Mouse (Mus musculus) C2C12 (cell line): ENCODE results near the gene Tmem198.

Experiments used
- CEBPB ChIP-seq: IDR thresholded peaks from one replicate; pipeline ENCODE4 v1.6.1; 2011; ENCODE audit warnings: low read depth, mild to moderate bottlenecking, control low read depth, moderate library complexity
- CTCF ChIP-seq: IDR thresholded peaks from one replicate; pipeline ENCODE4 v1.5.1; 2011; ENCODE audit not compliant: control insufficient read depth, insufficient read depth, insufficient read length
- MYOD1 ChIP-seq: IDR thresholded peaks from one replicate; pipeline ENCODE4 v1.6.1; 2011; ENCODE audit warnings: low read depth; ENCODE audit not compliant: control insufficient read depth, insufficient read length
- MYOG ChIP-seq: IDR thresholded peaks from one replicate; pipeline ENCODE4 v1.6.1; 2011; ENCODE audit not compliant: control insufficient read depth, insufficient read length; ENCODE audit errors: extremely low read depth

DNA sequence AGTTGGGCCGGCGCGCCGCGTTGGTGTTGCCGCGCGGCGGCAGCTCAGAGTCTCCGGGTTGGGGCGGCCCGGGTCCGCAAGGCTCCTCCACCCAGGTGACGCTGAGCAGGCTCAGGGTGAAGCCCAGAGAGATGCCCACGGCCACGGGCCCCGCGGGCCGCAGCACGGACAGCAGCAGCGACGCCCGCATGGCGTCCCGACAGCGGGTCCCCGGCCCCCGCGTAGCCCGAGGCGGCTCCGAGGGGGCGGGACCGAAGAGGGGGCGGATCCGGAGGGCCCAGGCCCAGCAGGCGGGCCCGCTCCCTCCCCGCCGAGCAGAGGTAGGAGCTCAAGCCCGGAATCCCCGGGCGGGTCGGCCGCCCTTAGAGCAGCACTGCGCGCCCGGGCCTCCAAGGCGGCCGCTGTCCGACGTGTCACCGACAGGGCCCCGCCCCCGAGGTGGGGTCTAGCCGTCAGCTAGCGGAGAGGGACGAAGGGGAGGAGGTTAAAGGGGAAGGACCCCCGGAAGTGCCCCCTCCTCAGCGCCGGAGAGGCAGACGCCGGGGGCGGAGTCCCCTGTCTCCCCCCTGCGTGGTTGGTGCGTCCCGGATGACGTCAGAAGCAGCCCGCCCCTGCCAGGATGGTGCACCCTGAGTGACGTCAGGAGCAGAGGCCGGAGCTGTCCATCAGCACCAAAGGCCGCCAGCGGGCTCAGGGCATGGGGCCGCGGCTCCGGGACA, at the start of gene Tmem198, which contains the start of gene Chpf:
- TF ChIP-seq MYOG, result no peak
- TF ChIP-seq CTCF, result no peak
- no peak for TF ChIP-seq CEBPB
- TF ChIP-seq MYOD1, result no peak
